Mouse (Mus musculus) adrenal gland, adult 8-10 months (tissue): Measurements from ENCODE around the gene Thap3. TPM values are rescaled to one million over a fixed set of nuclear protein-coding genes. Genes with fewer than 3 reads are reported as not detected.

Source experiments
- total RNA-seq, 4 experiments: library from RNA; stranded (reverse); gene quantifications; 2 replicates each; pipeline ENCODE4 v1.2.4; 2022

Thap3 gene
- total RNA-seq, 4 experiments from 2014 or later: 25.7 to 46.9 (median 36.6) TPM

Other genes with a start within 250 kb of the Thap3 start
- gene Camta1, start 127.1 kb downstream of the Thap3 start, total RNA-seq: 10 to 100 TPM; 23.6 to 59.6 (median 36.5) TPM
- 100 to 1,000 TPM in 2 of 4 experiments, 10 to 100 TPM in 2; 84.6 to 116 (median 104) TPM for gene Dnajc11, start 55.3 kb downstream of the Thap3 start, total RNA-seq
- 10 to 100 TPM; 14.0 to 20.5 (median 18.6) TPM for gene Phf13, start 7.3 kb upstream of the Thap3 start, total RNA-seq
- gene Klhl21, start 19.8 kb upstream of the Thap3 start, total RNA-seq: 10 to 100 TPM; 23.9 to 34.2 (median 31.1) TPM
- gene Zbtb48, start 38.7 kb upstream of the Thap3 start, total RNA-seq: 10 to 100 TPM in 3 of 4 experiments, 1 to 10 TPM in 1; 7.1 to 17.4 (median 13.7) TPM
- gene Tas1r1, start 49.6 kb upstream of the Thap3 start, total RNA-seq: under 1 TPM in 1 of 4 experiments, not detected in 3; 0.71 TPM
- gene Nol9, start 50.3 kb upstream of the Thap3 start, total RNA-seq: 10 to 100 TPM; 21.3 to 29.6 (median 25.8) TPM
- 10 to 100 TPM in 3 of 4 experiments, 1 to 10 TPM in 1; 8.7 to 19.5 (median 15.4) TPM for gene Plekhg5, start 83.5 kb upstream of the Thap3 start, total RNA-seq
- 1 to 10 TPM in 3 of 4 experiments, under 1 TPM in 1; 0.73 to 2.0 (median 1.3) TPM for gene Tnfrsf25, start 126.9 kb upstream of the Thap3 start, total RNA-seq
- 1 to 10 TPM; 2.1 to 6.0 (median 4.4) TPM for gene Espn, start 163.4 kb upstream of the Thap3 start, total RNA-seq
- gene Hes2, start 169.9 kb upstream of the Thap3 start, total RNA-seq: not detected
- 10 to 100 TPM; 49.5 to 53.2 (median 51.8) TPM for gene Acot7, start 189.1 kb upstream of the Thap3 start, total RNA-seq